In genomic region chr14:34769567-34770158, GRCm38 (mm10) we compare ENCODE assay signal across 8 mouse cellular contexts. TPM values are rescaled to one million over a fixed set of nuclear protein-coding genes. Genes with fewer than 3 reads are reported as not detected.
DNase-seq lines count a peak whose midpoint lies in the region; ATAC-seq and TF ChIP-seq lines count a peak whose summit lies in the region.

No protein-coding gene starts in this region.

- H3K4me3 ChIP-seq in gastrocnemius, adult 2 months, result peak overlapping the region; percentile 67
- peak overlapping the region; percentile 47 for H3K4me3 ChIP-seq in embryonic facial prominence, embryonic 12.5 days
- H3K4me3 ChIP-seq in hindbrain, embryonic 14.5 days (replicated peaks; ENCODE audit: low read length), result peak overlapping the region; percentile 36
- H3K4me3 ChIP-seq in midbrain, postnatal 0 days (ENCODE audit: low read depth, low read length), result peak overlapping the region; percentile 51

- DNase-seq in gastrocnemius, adult 2 months, result no peak
- no peak for DNase-seq in gastrocnemius, adult 18-20 months (ENCODE audit: low spot score)
- DNase-seq in NIH3T3 (ENCODE audit: low read depth), result peak; percentile 54
- peak; percentile 46 for DNase-seq in hindbrain, embryonic 14.5 days (ENCODE audit: low spot score)
- DNase-seq in left cerebral cortex, postnatal 4 days, result peak; percentile 29
- DNase-seq in midbrain, postnatal 0 days (ENCODE audit: low spot score), result peak; percentile 22
- peak; percentile 56 for DNase-seq in testis, postnatal 10 days (ENCODE audit: low spot score)

- no peaks in the 10 kb centered on the region for H3K9me3 ChIP-seq in embryonic facial prominence, embryonic 12.5 days
- no peaks in the 10 kb centered on the region for H3K9me3 ChIP-seq in hindbrain, embryonic 14.5 days (ENCODE audit: control insufficient read depth, low read length)
- no peaks in the 10 kb centered on the region for H3K9me3 ChIP-seq in midbrain, postnatal 0 days (ENCODE audit: low read length)

- H3K36me3 ChIP-seq in embryonic facial prominence, embryonic 12.5 days, result no peaks in the 10 kb centered on the region
- no peaks in the 10 kb centered on the region for H3K36me3 ChIP-seq in hindbrain, embryonic 14.5 days (replicated peaks; ENCODE audit: control insufficient read depth, insufficient read depth)
- H3K36me3 ChIP-seq in midbrain, postnatal 0 days (ENCODE audit: insufficient read depth, low read length), result no peaks in the 10 kb centered on the region

- intact Hi-C loops in gastrocnemius, adult 2 months (cut with DNase I), result loop anchor here (2.0 kb wide), 1 partner anchor 153 kb away; no protein-coding TSS in a partner anchor
- intact Hi-C loops in left cerebral cortex, postnatal 4 days (cut with DNase I), result no loop called here

- H3K4me1 ChIP-seq in embryonic facial prominence, embryonic 12.5 days, result no peaks in the 10 kb centered on the region
- H3K4me1 ChIP-seq in hindbrain, embryonic 14.5 days (replicated peaks; ENCODE audit: control insufficient read depth, insufficient read depth, low read length), result 0 out of 2 replicates have a peak, but pooled peaks cover 7% of the 10 kb centered on the region
- H3K4me1 ChIP-seq in midbrain, postnatal 0 days (ENCODE audit: insufficient read depth, low read length), result 0 out of 2 replicates have a peak, but pooled peaks cover 2% of the 10 kb centered on the region

- ATAC-seq in embryonic facial prominence, embryonic 12.5 days (ENCODE audit: insufficient number of reproducible peaks, insufficient read depth, low FRiP score, low TSS enrichment), result peak; percentile 63; the same call in 1 of the 2 replicates
- peak; percentile 61 for ATAC-seq in hindbrain, embryonic 14.5 days (ENCODE audit: low FRiP score)
- ATAC-seq in midbrain, postnatal 0 days (ENCODE audit: low FRiP score), result peak; percentile 45

- H3K27ac ChIP-seq in gastrocnemius, adult 2 months, result no peak overlapping the region
- no peak overlapping the region for H3K27ac ChIP-seq in embryonic facial prominence, embryonic 12.5 days
- no peak overlapping the region for H3K27ac ChIP-seq in hindbrain, embryonic 14.5 days
- no peak overlapping the region for H3K27ac ChIP-seq in midbrain, postnatal 0 days (ENCODE audit: low read depth, low read length)

- no peak for TF ChIP-seq CTCF in gastrocnemius, adult 2 months (IDR thresholded peaks at IDR 0.05)
- no peak for TF ChIP-seq CTCF in midbrain, postnatal 0 days (IDR thresholded peaks at IDR 0.05)

- peak overlapping the region; percentile 53 for H3K9ac ChIP-seq in embryonic facial prominence, embryonic 12.5 days
- peak overlapping the region; percentile 55 for H3K9ac ChIP-seq in hindbrain, embryonic 14.5 days
- H3K9ac ChIP-seq in midbrain, postnatal 0 days (replicated peaks; ENCODE audit: low read length, poor library complexity, severe bottlenecking), result peak overlapping the region; percentile 63

- H3K27me3 ChIP-seq in embryonic facial prominence, embryonic 12.5 days, result 0 out of 2 replicates have a peak, but pooled peaks cover 7% of the 10 kb centered on the region
- H3K27me3 ChIP-seq in hindbrain, embryonic 14.5 days (ENCODE audit: control insufficient read depth, insufficient read depth, low read length), result no peaks in the 10 kb centered on the region
- H3K27me3 ChIP-seq in midbrain, postnatal 0 days (ENCODE audit: insufficient read depth, low read length), result no peaks in the 10 kb centered on the region

- H3K4me2 ChIP-seq in embryonic facial prominence, embryonic 12.5 days (replicated peaks), result peak overlapping the region; percentile 94
- peak overlapping the region; percentile 69 for H3K4me2 ChIP-seq in hindbrain, embryonic 14.5 days (replicated peaks)
- peak overlapping the region; percentile 98 for H3K4me2 ChIP-seq in midbrain, postnatal 0 days (ENCODE audit: low read depth, low read length, poor library complexity, severe bottlenecking)

- 14% methylated on average over 32 of the region's 32 CpGs for WGBS in embryonic facial prominence, embryonic 12.5 days
- WGBS in hindbrain, embryonic 14.5 days, result 18% methylated on average over 32 of the region's 32 CpGs
- 19% methylated on average over 32 of the region's 32 CpGs for WGBS in midbrain, postnatal 0 days

RNA-seq across cellular contexts. Expression of gene Grid1, which starts 50.2 kb away (rescaled TPM):
- not detected for total RNA-seq in gastrocnemius, adult 2 months (2021)
- total RNA-seq in gastrocnemius, adult 18-20 months (2021), result not detected
- polyA plus RNA-seq in embryonic facial prominence, embryonic 12.5 days (2016; fragmentation: Nextera tagmentation; extraction: Ambion mirVana), result 0.65 and 0.71 TPM in 2 replicates
- 7.0 and 7.7 TPM in 2 replicates for polyA plus RNA-seq in hindbrain, embryonic 14.5 days (2014; fragmentation: Nextera tagmentation; extraction: Ambion mirVana)
- total RNA-seq in left cerebral cortex, postnatal 4 days (2021), result 10 to 100 TPM; 42.9 to 51.1 TPM
- 37.2 and 39.4 TPM in 2 replicates for total RNA-seq in midbrain, postnatal 0 days (2014; rRNA removed)
- 9.1 and 10.5 TPM in 2 replicates for polyA plus RNA-seq in midbrain, postnatal 0 days (2015; fragmentation: Nextera tagmentation; extraction: Ambion mirVana)

Comparison
In these comparisons a context has a peak if more than half of its experiments do, and no peak if none do; other contexts are left out.
1. DNase-seq: peak in NIH3T3 (single experiment), hindbrain, embryonic 14.5 days (single experiment), left cerebral cortex, postnatal 4 days (single experiment), midbrain, postnatal 0 days (single experiment) and testis, postnatal 10 days (single experiment); none in gastrocnemius, adult 2 months (single experiment) and gastrocnemius, adult 18-20 months (single experiment).
2. RNA of gene Grid1, which starts 50.2 kb away (total RNA-seq): 42.9 to 51.1 TPM in left cerebral cortex, postnatal 4 days and 37.2 to 39.4 TPM in midbrain, postnatal 0 days; not detected in gastrocnemius, adult 18-20 months and not detected in gastrocnemius, adult 2 months; every median in the first group is over 10 times any median in the second.
3. Peak in every context shown above with its lines, with median percentiles within 50 percentile points of each other: H3K4me3 ChIP-seq, ATAC-seq, H3K4me2 ChIP-seq and H3K9ac ChIP-seq.